Mouse (Mus musculus): ENCODE results near the gene Trp53. TPM values are rescaled to one million over a fixed set of nuclear protein-coding genes. Genes with fewer than 3 reads are reported as not detected.

Gene Trp53
- polyA plus RNA-seq, 1 experiment from 2014 or later: 112 TPM

DNA sequence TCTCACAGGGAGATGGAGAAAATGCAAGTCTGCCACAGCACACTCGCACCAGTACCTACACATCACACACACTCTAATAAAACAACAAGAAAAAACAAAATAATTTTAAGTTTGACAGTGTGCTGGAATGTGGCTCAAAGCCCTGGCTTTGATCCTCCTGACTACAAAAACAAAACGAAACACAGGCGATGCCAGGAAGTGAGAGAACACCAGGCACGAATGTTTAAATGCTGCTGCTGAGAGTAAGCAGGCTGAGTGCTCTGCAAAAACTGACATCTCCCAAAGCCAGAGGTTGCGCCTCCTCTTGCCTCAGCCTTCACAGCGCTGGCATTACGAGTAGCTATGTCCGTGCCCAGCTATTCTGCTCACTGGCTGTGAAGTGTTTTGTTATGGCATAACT lies 15.0 kb upstream of the Trp53 start:
- WGBS: 82% methylated on average over 8 of the region's 8 CpGs
- peaks cover 31% of the 10 kb centered on the region; the same call in 1 of the 2 replicates for H3K36me3 ChIP-seq
- H3K27ac ChIP-seq (replicated peaks): no peak overlapping the region

DNA sequence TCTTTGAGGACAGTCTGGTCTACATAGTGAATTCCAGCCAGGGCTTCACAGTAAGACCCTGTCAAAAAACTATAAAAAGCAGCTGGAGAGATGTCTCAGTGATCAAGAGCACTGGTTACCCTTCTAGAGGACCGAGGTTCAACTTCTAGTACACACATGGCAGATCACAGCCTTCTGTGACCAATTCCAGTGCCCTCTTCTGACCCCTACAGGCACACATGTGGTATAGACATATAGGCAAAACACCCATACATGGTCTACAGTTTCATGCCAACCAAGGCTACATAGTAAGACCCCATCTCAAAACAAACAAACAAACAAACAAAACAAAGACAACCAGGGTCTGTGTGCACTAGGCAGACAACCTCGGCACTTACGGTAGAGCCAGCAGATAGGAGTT lies 4.9 kb upstream of the Trp53 start:
- H3K4me2 ChIP-seq (replicated peaks): no peak overlapping the region
- no peaks in the 10 kb centered on the region for H3K9me3 ChIP-seq
- H3K36me3 ChIP-seq: peaks cover 14% of the 10 kb centered on the region
- peaks cover 44% of the 10 kb centered on the region for H3K4me1 ChIP-seq
- H3K27me3 ChIP-seq: no peaks in the 10 kb centered on the region
- 68% methylated on average over 3 of the region's 3 CpGs for whole genome bisulfite sequencing
- no peak overlapping the region for H3K4me3 ChIP-seq
- H3K27ac ChIP-seq (replicated peaks): no peak overlapping the region
- no peak for ATAC-seq (replicated peaks)
- no peak overlapping the region for H3K9ac ChIP-seq (replicated peaks)

More for the DNA sequence above, 15.0 kb upstream of the Trp53 start:
- Histone ChIP-seq H3K4me2 (replicated peaks) (no peak overlapping the region), H3K9me3 (no peaks in the 10 kb centered on the region), H3K4me1 (peaks cover 15% of the 10 kb centered on the region), H3K9ac (replicated peaks) (no peak overlapping the region), H3K4me3 (no peak overlapping the region), H3K27me3 (no peaks in the 10 kb centered on the region)
- ATAC-seq (replicated peaks): no peak

DNA sequence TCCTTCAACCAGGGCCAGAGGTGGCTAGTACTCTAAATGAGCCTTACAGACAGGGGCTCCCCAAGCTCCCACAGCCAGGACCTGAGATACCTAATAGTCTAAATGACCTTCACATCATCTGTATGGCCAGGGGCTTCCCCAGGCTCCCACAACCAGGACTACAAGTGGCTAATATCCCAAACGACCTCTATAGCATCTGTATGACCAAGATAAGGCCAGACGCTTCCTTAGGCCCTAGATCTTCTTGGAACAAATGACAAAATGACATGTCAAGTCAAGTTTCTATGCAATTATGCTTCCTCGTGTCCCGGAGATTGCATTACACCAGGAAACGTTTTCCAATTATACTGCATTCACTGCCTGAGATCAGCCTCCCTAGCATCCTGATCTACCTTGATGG lies 3.9 kb upstream of the Trp53 start:
- ATAC-seq (replicated peaks): no peak
- Histone ChIP-seq H3K36me3 (peaks cover 4% of the 10 kb centered on the region), H3K4me3 (no peak overlapping the region), H3K27ac (replicated peaks) (no peak overlapping the region), H3K9ac (replicated peaks) (no peak overlapping the region), H3K4me2 (replicated peaks) (no peak overlapping the region), H3K27me3 (no peaks in the 10 kb centered on the region), H3K9me3 (no peaks in the 10 kb centered on the region), H3K4me1 (peaks cover 44% of the 10 kb centered on the region)
- WGBS: 83% methylated on average over 5 of the region's 5 CpGs

DNA sequence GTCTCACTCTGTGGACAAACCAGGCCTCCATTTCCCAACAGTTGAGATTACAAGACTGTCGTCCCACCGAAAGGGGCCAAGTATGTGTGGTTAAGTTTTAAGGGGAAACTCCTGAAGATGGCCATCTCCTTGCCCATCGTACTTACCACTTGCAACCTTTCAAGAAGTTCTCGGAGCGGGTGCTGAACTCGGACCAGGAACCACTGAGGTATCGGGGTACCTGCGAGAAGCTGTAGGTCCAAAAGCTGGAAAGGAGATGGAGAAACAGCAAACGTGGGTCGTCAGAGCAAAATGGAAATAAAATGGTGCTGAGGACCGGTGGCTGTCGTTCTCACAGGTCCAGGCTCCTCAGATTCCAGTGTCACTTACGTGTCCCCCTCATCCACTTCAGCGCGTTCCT lies 1.9 kb upstream of the Trp53 start:
- no peak for ATAC-seq (replicated peaks)
- no peaks in the 10 kb centered on the region for H3K36me3 ChIP-seq
- peak overlapping the region; percentile 96; the same call in 1 of the 2 replicates for H3K27ac ChIP-seq (replicated peaks)
- H3K4me1 ChIP-seq: peaks cover 54% of the 10 kb centered on the region
- H3K4me3 ChIP-seq: peak overlapping the region; percentile 75
- no peaks in the 10 kb centered on the region for H3K9me3 ChIP-seq
- 13% methylated on average over 15 of the region's 15 CpGs for WGBS
- peak overlapping the region; percentile 90 for H3K4me2 ChIP-seq (replicated peaks)
- H3K27me3 ChIP-seq: no peaks in the 10 kb centered on the region
- H3K9ac ChIP-seq (replicated peaks): peak overlapping the region; percentile 88

DNA sequence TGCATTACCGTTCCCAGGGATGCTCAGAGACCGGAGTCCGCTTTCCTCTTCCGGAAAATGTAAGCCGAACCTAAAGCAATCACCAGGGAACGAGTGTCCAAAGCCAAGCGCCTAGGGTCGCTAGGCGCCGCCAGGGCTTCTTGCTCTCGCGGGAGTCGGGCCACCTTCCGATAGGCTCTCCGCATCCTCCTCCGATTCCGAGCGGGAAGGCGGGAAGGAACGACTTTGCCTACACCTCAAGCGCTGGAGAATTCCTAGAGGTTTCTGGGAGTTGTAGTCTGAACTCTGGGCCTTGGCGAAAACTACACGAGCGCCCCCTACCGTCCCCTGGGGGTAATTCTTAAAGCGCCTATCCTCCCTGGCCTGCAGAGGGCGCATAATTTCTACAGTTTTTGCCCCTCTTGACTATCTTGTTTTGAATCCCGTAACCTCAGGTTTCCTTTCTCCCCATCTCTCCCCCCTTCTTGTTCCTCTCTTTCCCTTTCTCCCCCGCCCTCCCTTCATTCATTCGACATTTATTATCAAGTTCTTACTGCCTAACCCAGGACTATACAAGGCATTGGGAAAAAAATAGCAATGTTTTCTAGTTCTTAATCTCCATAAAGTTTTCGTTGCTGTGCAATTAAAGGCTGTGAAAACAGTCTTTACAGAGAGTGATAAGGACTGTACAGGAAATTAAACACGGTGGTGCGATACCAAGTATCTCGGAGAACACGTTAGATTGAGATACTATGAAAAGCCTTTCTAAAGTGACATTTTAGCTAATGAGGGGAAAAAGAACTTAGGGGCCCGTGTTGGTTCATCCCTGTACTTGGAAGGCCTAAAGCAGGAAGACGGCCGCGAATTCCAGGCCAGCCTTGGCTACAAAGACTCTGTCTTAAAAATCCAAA lies 786 bp upstream of the Trp53 start:
- WGBS: 1% methylated on average over 39 of the region's 39 CpGs
- Histone ChIP-seq H3K4me1 (peaks cover 54% of the 10 kb centered on the region), H3K27ac (replicated peaks) (peak overlapping the region; percentile 96)

DNA sequence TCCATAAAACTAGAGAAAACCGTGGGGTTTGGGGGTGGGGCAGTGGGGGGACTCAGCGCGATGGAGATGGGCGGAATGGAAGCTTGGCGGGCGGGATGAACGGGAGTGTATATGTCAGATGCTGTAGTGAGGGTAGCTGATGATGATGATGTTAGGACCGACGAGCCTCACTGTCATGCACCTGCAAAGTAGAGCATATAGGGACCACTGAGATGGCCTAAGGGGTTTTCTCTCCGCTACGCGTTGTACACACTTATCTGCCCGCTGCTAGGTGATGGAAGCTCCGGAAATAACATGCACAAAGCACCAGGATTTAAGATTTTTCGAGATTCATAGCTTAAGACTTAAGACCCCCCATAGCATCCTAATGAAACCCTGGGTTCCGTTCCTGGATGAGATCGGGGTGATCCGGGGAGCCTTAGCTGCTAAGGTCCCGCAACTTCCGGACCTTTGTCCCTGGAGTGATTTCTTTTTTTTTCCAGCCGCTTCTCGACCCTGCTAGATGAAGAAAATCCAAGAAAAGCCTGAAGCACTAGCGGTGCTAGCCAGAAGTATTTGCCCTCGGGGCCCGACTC lies 500 bp downstream of the Trp53 start:
- Histone ChIP-seq H3K36me3 (no peaks in the 10 kb centered on the region), H3K4me1 (peaks cover 46% of the 10 kb centered on the region), H3K9ac (replicated peaks) (peak overlapping the region; percentile 61), H3K27ac (replicated peaks) (peak overlapping the region; percentile 96), H3K27me3 (no peaks in the 10 kb centered on the region), H3K4me3 (peak overlapping the region; percentile 75), H3K4me2 (replicated peaks) (peak overlapping the region; percentile 70), H3K9me3 (no peaks in the 10 kb centered on the region)
- WGBS: under 1% methylated on average over 25 of the region's 25 CpGs
- peak; percentile 21 for ATAC-seq (replicated peaks)

More for the DNA sequence above, 786 bp upstream of the Trp53 start:
- H3K9me3 ChIP-seq: no peaks in the 10 kb centered on the region
- no peaks in the 10 kb centered on the region for H3K27me3 ChIP-seq
- peak; percentile 88 for ATAC-seq (replicated peaks)
- peak overlapping the region; percentile 90 for H3K4me2 ChIP-seq (replicated peaks)
- H3K36me3 ChIP-seq: no peaks in the 10 kb centered on the region
- H3K4me3 ChIP-seq: peak overlapping the region; percentile 75
- peak overlapping the region; percentile 88 for H3K9ac ChIP-seq (replicated peaks)

DNA sequence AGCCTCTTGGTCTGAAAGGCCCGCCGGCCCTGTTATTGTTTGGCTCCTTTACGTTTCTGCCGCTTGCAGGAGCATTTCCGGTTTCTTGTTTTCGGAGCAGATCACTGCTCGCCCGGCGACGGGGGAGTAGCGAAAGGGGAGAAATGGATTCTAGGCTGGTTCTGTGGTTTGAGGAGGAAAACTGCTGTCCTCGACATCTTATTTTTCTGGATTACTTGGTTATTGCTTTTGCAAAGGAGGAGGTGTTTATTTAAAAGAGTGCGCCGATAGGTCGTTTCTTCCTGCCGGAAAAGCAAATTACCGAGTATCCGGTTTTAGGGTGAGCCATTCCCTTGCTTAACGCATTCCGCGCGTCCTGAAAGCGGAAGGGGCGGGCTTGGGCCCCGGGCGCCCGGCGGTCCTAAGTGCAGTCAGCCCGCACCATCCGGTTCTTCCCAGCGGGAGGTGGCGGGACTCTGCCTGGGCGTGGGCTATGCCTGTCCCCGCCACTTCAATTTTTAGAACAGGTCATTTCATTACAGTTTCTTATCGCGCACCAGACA lies 1.1 kb downstream of the Trp53 start:
- WGBS: under 1% methylated on average over 36 of the region's 36 CpGs
- H3K9me3 ChIP-seq: no peaks in the 10 kb centered on the region
- H3K4me1 ChIP-seq: peaks cover 42% of the 10 kb centered on the region
- peak overlapping the region; percentile 96 for H3K27ac ChIP-seq (replicated peaks)
- peak; percentile 80 for ATAC-seq (replicated peaks)
- H3K36me3 ChIP-seq: no peaks in the 10 kb centered on the region
- peak overlapping the region; percentile 75 for H3K4me3 ChIP-seq
- H3K4me2 ChIP-seq (replicated peaks): peak overlapping the region; percentile 70
- H3K9ac ChIP-seq (replicated peaks): peak overlapping the region; percentile 61
- H3K27me3 ChIP-seq: no peaks in the 10 kb centered on the region

DNA sequence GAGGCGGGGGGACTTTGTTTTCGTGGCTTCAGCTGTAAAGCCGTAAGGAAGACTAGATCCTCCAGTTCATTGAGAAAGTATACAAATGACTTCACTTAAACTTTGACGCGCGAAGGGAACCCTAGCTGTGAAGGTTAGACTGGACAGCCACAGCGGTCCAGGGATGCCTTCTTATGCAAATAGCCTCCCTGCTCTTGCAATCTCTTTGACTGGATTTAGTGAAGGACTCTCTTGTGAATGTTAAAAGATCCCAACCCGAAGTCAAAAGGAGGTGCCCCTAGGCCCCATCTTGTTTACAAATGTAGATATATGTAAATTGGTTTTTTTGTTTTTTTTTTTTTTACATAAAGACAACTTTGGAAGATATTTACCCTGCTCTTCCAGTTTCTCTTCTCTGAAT lies 1.7 kb downstream of the Trp53 start:
- Histone ChIP-seq H3K4me2 (replicated peaks) (peak overlapping the region; percentile 70), H3K9ac (replicated peaks) (peak overlapping the region; percentile 61), H3K4me3 (peak overlapping the region; percentile 75), H3K27ac (replicated peaks) (peak overlapping the region; percentile 96), H3K27me3 (no peaks in the 10 kb centered on the region), H3K36me3 (no peaks in the 10 kb centered on the region), H3K4me1 (peaks cover 37% of the 10 kb centered on the region), H3K9me3 (no peaks in the 10 kb centered on the region)
- no peak for ATAC-seq (replicated peaks)
- under 1% methylated on average over 8 of the region's 8 CpGs for WGBS

DNA sequence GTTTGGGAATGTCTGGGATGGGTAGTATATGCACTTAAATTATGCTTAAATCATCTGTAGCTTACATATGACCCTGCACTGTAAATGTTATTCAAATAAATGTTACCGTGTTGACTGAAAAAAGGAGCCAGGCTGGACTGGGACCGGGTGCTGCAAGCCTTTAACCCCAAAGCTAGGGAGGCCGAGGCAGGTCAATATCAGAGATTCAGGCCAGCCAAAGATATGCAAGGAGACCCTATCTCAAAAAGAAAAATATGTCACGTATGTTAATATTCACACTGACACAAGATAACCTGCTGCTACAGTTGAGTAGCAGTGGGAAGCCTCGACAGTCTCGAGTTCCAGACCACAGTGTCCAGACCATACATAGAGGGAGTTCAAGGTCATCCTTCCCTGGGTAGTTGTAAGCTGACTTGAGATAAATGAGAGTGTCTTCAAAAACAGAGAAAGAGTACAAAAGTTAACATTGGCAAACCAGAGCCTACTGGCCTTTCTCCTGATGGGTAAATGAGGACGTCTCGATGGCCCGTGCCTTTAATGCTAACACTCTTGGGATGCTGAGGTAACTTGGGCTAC lies 2.2 kb downstream of the Trp53 start:
- no peaks in the 10 kb centered on the region for H3K27me3 ChIP-seq
- H3K4me2 ChIP-seq (replicated peaks): peak overlapping the region; percentile 70
- H3K36me3 ChIP-seq: peaks cover 3% of the 10 kb centered on the region
- peak overlapping the region; percentile 75 for H3K4me3 ChIP-seq
- H3K4me1 ChIP-seq: peaks cover 32% of the 10 kb centered on the region
- no peak overlapping the region for H3K27ac ChIP-seq (replicated peaks)
- no peak for ATAC-seq (replicated peaks)
- H3K9ac ChIP-seq (replicated peaks): peak overlapping the region; percentile 61; the same call in 1 of the 2 replicates
- 64% methylated on average over 9 of the region's 9 CpGs for WGBS
- H3K9me3 ChIP-seq: no peaks in the 10 kb centered on the region

DNA sequence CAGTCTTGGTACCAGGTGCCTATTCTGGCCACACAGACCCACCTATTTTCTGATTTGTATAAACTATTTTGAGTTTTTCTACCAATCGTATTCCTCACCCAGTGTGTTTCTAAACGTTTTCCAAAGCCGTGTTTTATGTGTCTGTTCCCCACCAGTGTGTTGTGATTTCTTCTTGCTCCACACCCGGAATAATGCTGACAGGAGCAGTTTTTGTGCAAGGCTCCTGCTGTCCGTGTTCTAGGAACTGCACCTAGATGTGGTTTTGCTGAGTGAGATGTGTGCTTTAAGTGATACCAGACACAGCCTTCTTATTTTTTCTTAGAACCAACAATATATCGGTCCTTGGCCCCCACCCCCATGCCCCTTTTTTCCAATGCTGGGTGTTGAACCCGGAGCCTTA lies 3.8 kb downstream of the Trp53 start:
- Histone ChIP-seq H3K4me3 (no peak overlapping the region), H3K36me3 (peaks cover 20% of the 10 kb centered on the region), H3K4me2 (replicated peaks) (no peak overlapping the region), H3K9ac (replicated peaks) (no peak overlapping the region), H3K4me1 (peaks cover 16% of the 10 kb centered on the region), H3K9me3 (no peaks in the 10 kb centered on the region), H3K27ac (replicated peaks) (no peak overlapping the region), H3K27me3 (no peaks in the 10 kb centered on the region)
- WGBS: 86% methylated on average over 7 of the region's 7 CpGs
- ATAC-seq (replicated peaks): no peak

DNA sequence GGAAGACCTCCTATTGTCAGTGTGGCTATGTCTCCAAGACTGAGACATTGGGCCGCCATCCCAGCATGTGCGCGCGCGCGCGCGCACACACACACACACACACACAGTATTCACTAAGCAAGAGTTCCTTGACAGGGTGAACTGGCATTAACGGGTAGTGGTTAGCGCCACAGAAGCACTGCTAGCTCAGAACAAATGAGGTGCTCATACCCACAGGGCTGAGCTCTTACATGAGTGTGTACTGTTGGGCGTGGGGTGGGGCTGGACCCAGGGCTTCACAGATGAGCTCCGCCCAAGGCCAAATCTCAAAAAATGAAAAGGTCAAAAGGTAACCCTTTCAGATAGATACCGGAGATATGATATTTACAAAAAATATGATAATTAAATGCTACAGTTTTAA lies 4.8 kb downstream of the Trp53 start:
- peaks cover 11% of the 10 kb centered on the region for H3K4me1 ChIP-seq
- H3K9me3 ChIP-seq: no peaks in the 10 kb centered on the region
- H3K4me2 ChIP-seq (replicated peaks): no peak overlapping the region
- ATAC-seq (replicated peaks): no peak
- H3K9ac ChIP-seq (replicated peaks): no peak overlapping the region
- H3K27me3 ChIP-seq: no peaks in the 10 kb centered on the region
- no peak overlapping the region for H3K27ac ChIP-seq (replicated peaks)
- H3K4me3 ChIP-seq: no peak overlapping the region
- peaks cover 29% of the 10 kb centered on the region for H3K36me3 ChIP-seq
- 89% methylated on average over 13 of the region's 13 CpGs for WGBS
